Mouse (Mus musculus): ENCODE results near the gene Eif2b3.

Gene Eif2b3

GRCm38 (mm10) chr4:117094626-117095361, 75.6 kb downstream of the Eif2b3 start:
- no peak for DNase-seq (ENCODE audit: low spot score in 2 of 2)

- peak; percentile 79 for DNase-seq (ENCODE audit: low spot score in 2 of 2)
Observed at GRCm38 (mm10) chr4:117095551-117096452, 76.6 kb downstream of the Eif2b3 start, which contains the start of gene Ptch2. TSS of gene Ptch2 (plus strand) at chr4:117096075.

- peak in 1 of 2 experiments; percentile 36 for DNase-seq (ENCODE audit: low spot score in 2 of 2)
Observed at GRCm38 (mm10) chr4:117096666-117097065, 77.5 kb downstream of the Eif2b3 start.

GRCm38 (mm10) chr4:117097969-117098763, 79.0 kb downstream of the Eif2b3 start:
- DNase-seq (ENCODE audit: low spot score in 2 of 2) = no peak

- DNase-seq (ENCODE audit: low spot score in 2 of 2) = no peak
Observed at GRCm38 (mm10) chr4:117098764-117099036, 79.5 kb downstream of the Eif2b3 start.

- DNase-seq (ENCODE audit: low spot score in 2 of 2) = no peak
Observed at GRCm38 (mm10) chr4:117100036-117100435, 80.8 kb downstream of the Eif2b3 start.

GRCm38 (mm10) chr4:117101218-117101617, 82.0 kb downstream of the Eif2b3 start:
- DNase-seq (ENCODE audit: low spot score in 2 of 2) = peak; percentile 46 to 53

GRCm38 (mm10) chr4:117104672-117105071, 85.5 kb downstream of the Eif2b3 start:
- no peak for DNase-seq (ENCODE audit: low spot score in 2 of 2)

GRCm38 (mm10) chr4:117105127-117105526, 85.9 kb downstream of the Eif2b3 start:
- DNase-seq (ENCODE audit: low spot score in 2 of 2) = no peak

GRCm38 (mm10) chr4:117107813-117108523, 88.8 kb downstream of the Eif2b3 start:
- DNase-seq (ENCODE audit: low spot score in 2 of 2) = no peak

- no peak for DNase-seq (ENCODE audit: low spot score in 2 of 2)
Observed at GRCm38 (mm10) chr4:117108524-117108849, 89.3 kb downstream of the Eif2b3 start.

GRCm38 (mm10) chr4:117109330-117109729, 90.1 kb downstream of the Eif2b3 start:
- DNase-seq (ENCODE audit: low spot score in 2 of 2) = no peak

GRCm38 (mm10) chr4:117110249-117110648, 91.0 kb downstream of the Eif2b3 start:
- DNase-seq (ENCODE audit: low spot score in 2 of 2) = no peak

GRCm38 (mm10) chr4:117110985-117111384, 91.8 kb downstream of the Eif2b3 start:
- no peak for DNase-seq (ENCODE audit: low spot score in 2 of 2)

GRCm38 (mm10) chr4:117113237-117113636, 94.0 kb downstream of the Eif2b3 start:
- DNase-seq (ENCODE audit: low spot score in 2 of 2) = no peak

- no peak for DNase-seq (ENCODE audit: low spot score in 2 of 2)
Observed at GRCm38 (mm10) chr4:117115592-117115991, 96.4 kb downstream of the Eif2b3 start.

GRCm38 (mm10) chr4:117117931-117118330, 98.7 kb downstream of the Eif2b3 start:
- no peak for DNase-seq (ENCODE audit: low spot score in 2 of 2)

- DNase-seq (ENCODE audit: low spot score in 2 of 2) = no peak
Observed at GRCm38 (mm10) chr4:117119636-117120035, 100.4 kb downstream of the Eif2b3 start.

GRCm38 (mm10) chr4:117120052-117120444, 100.8 kb downstream of the Eif2b3 start:
- no peak for DNase-seq (ENCODE audit: low spot score in 2 of 2)

- peak; percentile 98 for DNase-seq (ENCODE audit: low spot score in 2 of 2)
Observed at GRCm38 (mm10) chr4:117120445-117121414, 101.5 kb downstream of the Eif2b3 start.
